Mouse (Mus musculus) thymus, adult 2 months (tissue): ENCODE results near the gene Zfp277.

Experiments used
- CTCF ChIP-seq: fragments of 200-500 bp; IDR thresholded peaks from 2 replicates; pipeline ENCODE4 v1.5.1; 2012; ENCODE audit warnings: mild to moderate bottlenecking, control low read depth, low read length, moderate library complexity, borderline replicate concordance; ENCODE audit not compliant: control insufficient read depth, poor library complexity, insufficient read depth; ENCODE audit errors: extremely low read depth
- POLR2A ChIP-seq: fragments of 200-500 bp; IDR thresholded peaks from 2 replicates; pipeline ENCODE4 v1.6.1; 2012; ENCODE audit warnings: mild to moderate bottlenecking, low read length, control low read depth, moderate library complexity; ENCODE audit not compliant: control insufficient read depth, poor library complexity, insufficient read depth; ENCODE audit errors: extremely low read depth

GRCm38 (mm10) chr12:40274931-40275330 lies 170.8 kb downstream of the Zfp277 start:
- TF ChIP-seq CTCF (no peak), POLR2A (no peak)
